Mouse (Mus musculus) forebrain, embryonic 12.5 days (tissue): Measurements from ENCODE around the gene Eci1. TPM values are rescaled to one million over a fixed set of nuclear protein-coding genes. Genes with fewer than 3 reads are reported as not detected.

Experiments
- ATAC-seq: fragments of 200-750 bp; cut with Nextera tagmentation; 2 replicates; pipeline ENCODE4 v1.8.0; 2017; ENCODE audit warnings: moderate TSS enrichment; ENCODE audit not compliant: low FRiP score
- H3K27ac ChIP-seq: fragments of 300-500 bp; sonication (generic); 2 replicates; pipeline ENCODE4 v1.5.1; 2016; ENCODE audit warnings: mild to moderate bottlenecking
- H3K27me3 ChIP-seq: fragments of 300-500 bp; sonication (generic); 2 replicates; pipeline ENCODE4 v1.6.1; 2016; ENCODE audit warnings: mild to moderate bottlenecking
- H3K36me3 ChIP-seq: fragments of 300-500 bp; sonication (generic); replicated peaks from 2 replicates; pipeline ENCODE4 v1.6.1; 2016; ENCODE audit warnings: mild to moderate bottlenecking
- H3K4me1 ChIP-seq: fragments of 300-500 bp; sonication (generic); 2 replicates; pipeline ENCODE4 v1.6.1; 2016
- H3K4me2 ChIP-seq: fragments of 300-500 bp; sonication (generic); 2 replicates; pipeline ENCODE4 v1.6.1; 2016; ENCODE audit warnings: mild to moderate bottlenecking, moderate library complexity
- H3K4me3 ChIP-seq: fragments of 300-500 bp; sonication (generic); replicated peaks from 2 replicates; pipeline ENCODE4 v1.5.1; 2016; ENCODE audit warnings: mild to moderate bottlenecking
- H3K9ac ChIP-seq: fragments of 300-500 bp; sonication (generic); 2 replicates; pipeline ENCODE4 v1.6.1; 2016; ENCODE audit warnings: mild to moderate bottlenecking
- H3K9me3 ChIP-seq: fragments of 300-500 bp; sonication (generic); 2 replicates; pipeline ENCODE4 v1.6.1; 2016
- WGBS: fragments of 180-500 bp; shearing (Covaris S2); methylation state at CpG from one replicate; pipeline ENCODE4 v1.1.7; 2016; 5-methylcytosine and 5-hydroxymethylcytosine counted together
- polyA plus RNA-seq: library from polyadenylated mRNA; unstranded; fragments of >200 nt; fragmentation: Nextera tagmentation; extraction: Ambion mirVana; gene quantifications from 2 replicates; pipeline ENCODE4 v1.2.1, GENCODE M21; 2016

The Eci1 gene
- polyA plus RNA-seq, 1 experiment from 2014 or later = 61.2 TPM

GRCm38 (mm10) chr17:24477053-24477984 is 50.9 kb downstream of the Eci1 start:
- Histone ChIP-seq H3K36me3 (peaks cover 36% of the 10 kb centered on the region), H3K9ac (peak overlapping the region; percentile 49; the same call in 1 of the 2 replicates), H3K27me3 (no peaks in the 10 kb centered on the region), H3K9me3 (no peaks in the 10 kb centered on the region), H3K4me1 (peaks cover 30% of the 10 kb centered on the region), H3K4me2 (peak overlapping the region; percentile 51), H3K27ac (no peak overlapping the region), H3K4me3 (peak overlapping the region; percentile 78; the same call in 1 of the 2 replicates)
- WGBS = 90% methylated on average over 20 of the region's 20 CpGs
- no peak for ATAC-seq

- peak overlapping the region; percentile 78 for H3K4me3 ChIP-seq
- H3K36me3 ChIP-seq = peaks cover 36% of the 10 kb centered on the region
- H3K9me3 ChIP-seq = no peaks in the 10 kb centered on the region
- H3K4me2 ChIP-seq = peak overlapping the region; percentile 51
- H3K27ac ChIP-seq = no peak overlapping the region; the same call in 1 of the 2 replicates
- H3K27me3 ChIP-seq = no peaks in the 10 kb centered on the region
- peak; percentile 27 for ATAC-seq
- H3K4me1 ChIP-seq = peaks cover 22% of the 10 kb centered on the region
- peak overlapping the region; percentile 82 for H3K9ac ChIP-seq
- 55% methylated on average over 11 of the region's 11 CpGs for WGBS
These were observed 51.7 kb downstream of the Eci1 start for GRCm38 (mm10) chr17:24477985-24478600.

GRCm38 (mm10) chr17:24478663-24479380 is 52.4 kb downstream of the Eci1 start, which contains the start of gene Mlst8:
Gene Mlst8, minus strand, starts transcription at chr17:24479078.
- WGBS = under 1% methylated on average over 48 of the region's 48 CpGs
- no peaks in the 10 kb centered on the region for H3K9me3 ChIP-seq
- H3K4me3 ChIP-seq = peak within 1 kb of the TSS; percentile 78
- peak; percentile 94 for ATAC-seq
- peak within 1 kb of the TSS; percentile 51 for H3K4me2 ChIP-seq
- peak within 1 kb of the TSS; percentile 82 for H3K9ac ChIP-seq
- H3K4me1 ChIP-seq = peaks cover 21% of the 10 kb centered on the region
- H3K36me3 ChIP-seq = peaks cover 33% of the 10 kb centered on the region
- peak within 1 kb of the TSS; percentile 98 for H3K27ac ChIP-seq
- no peaks in the 10 kb centered on the region for H3K27me3 ChIP-seq

- Histone ChIP-seq H3K4me1 (peaks cover 19% of the 10 kb centered on the region), H3K4me2 (peak overlapping the region; percentile 51), H3K27ac (no peak overlapping the region), H3K9ac (no peak overlapping the region; the same call in 1 of the 2 replicates), H3K4me3 (peak overlapping the region; percentile 78), H3K27me3 (no peaks in the 10 kb centered on the region), H3K9me3 (no peaks in the 10 kb centered on the region), H3K36me3 (peaks cover 28% of the 10 kb centered on the region)
- WGBS = 20% methylated on average over 1 of the region's 1 CpGs
- ATAC-seq = no peak
These were observed 53.0 kb downstream of the Eci1 start for GRCm38 (mm10) chr17:24479431-24479830.

GRCm38 (mm10) chr17:24480201-24480826 is 53.9 kb downstream of the Eci1 start:
- Histone ChIP-seq H3K27me3 (no peaks in the 10 kb centered on the region), H3K4me2 (no peak overlapping the region), H3K9ac (no peak overlapping the region; the same call in 1 of the 2 replicates), H3K9me3 (no peaks in the 10 kb centered on the region), H3K36me3 (peaks cover 19% of the 10 kb centered on the region), H3K27ac (no peak overlapping the region; the same call in 1 of the 2 replicates), H3K4me1 (peaks cover 21% of the 10 kb centered on the region), H3K4me3 (no peak overlapping the region)
- ATAC-seq = no peak
- WGBS = 52% methylated on average over 3 of the region's 3 CpGs

- H3K4me3 ChIP-seq = no peak overlapping the region
- H3K9ac ChIP-seq = no peak overlapping the region
- WGBS = 95% methylated on average over 20 of the region's 20 CpGs
These were observed 54.8 kb downstream of the Eci1 start for GRCm38 (mm10) chr17:24481027-24481815.

GRCm38 (mm10) chr17:24483495-24483894 is 57.1 kb downstream of the Eci1 start:
- no peak overlapping the region for H3K4me3 ChIP-seq
- H3K4me2 ChIP-seq = no peak overlapping the region
- 88% methylated on average over 3 of the region's 3 CpGs for WGBS
- no peaks in the 10 kb centered on the region for H3K9me3 ChIP-seq
- no peaks in the 10 kb centered on the region for H3K36me3 ChIP-seq
- peaks cover 11% of the 10 kb centered on the region for H3K27me3 ChIP-seq
- H3K9ac ChIP-seq = no peak overlapping the region
- no peak for ATAC-seq
- H3K27ac ChIP-seq = no peak overlapping the region
- H3K4me1 ChIP-seq = peaks cover 24% of the 10 kb centered on the region

More at GRCm38 (mm10) chr17:24481027-24481815, 54.8 kb downstream of the Eci1 start:
- Histone ChIP-seq H3K4me1 (peaks cover 26% of the 10 kb centered on the region), H3K36me3 (peaks cover 10% of the 10 kb centered on the region), H3K27me3 (no peaks in the 10 kb centered on the region), H3K27ac (no peak overlapping the region), H3K4me2 (no peak overlapping the region), H3K9me3 (no peaks in the 10 kb centered on the region)
- ATAC-seq = no peak

GRCm38 (mm10) chr17:24485090-24485860 is 58.8 kb downstream of the Eci1 start:
- peak overlapping the region; percentile 53; the same call in 1 of the 2 replicates for H3K27ac ChIP-seq
- H3K36me3 ChIP-seq = no peaks in the 10 kb centered on the region
- H3K4me3 ChIP-seq = no peak overlapping the region
- ATAC-seq = no peak
- H3K27me3 ChIP-seq = peaks cover 15% of the 10 kb centered on the region
- peak overlapping the region; percentile 29; the same call in 1 of the 2 replicates for H3K9ac ChIP-seq
- no peaks in the 10 kb centered on the region for H3K9me3 ChIP-seq
- 47% methylated on average over 11 of the region's 11 CpGs for WGBS
- H3K4me1 ChIP-seq = peaks cover 30% of the 10 kb centered on the region
- H3K4me2 ChIP-seq = peak overlapping the region; percentile 6; the same call in 1 of the 2 replicates

GRCm38 (mm10) chr17:24488186-24488661 is 61.8 kb downstream of the Eci1 start, which contains the start of gene Caskin1:
Gene Caskin1, plus strand, starts transcription at chr17:24488601.
- no peaks in the 10 kb centered on the region for H3K9me3 ChIP-seq
- under 1% methylated on average over 45 of the region's 45 CpGs for WGBS
- ATAC-seq = peak; percentile 72

GRCm38 (mm10) chr17:24488662-24489264 is 62.3 kb downstream of the Eci1 start:
- Histone ChIP-seq H3K27ac (peak overlapping the region; percentile 90), H3K4me3 (peak overlapping the region; percentile 88), H3K4me2 (peak overlapping the region; percentile 92), H3K9me3 (no peaks in the 10 kb centered on the region), H3K9ac (peak overlapping the region; percentile 90), H3K36me3 (no peaks in the 10 kb centered on the region), H3K27me3 (peaks cover 15% of the 10 kb centered on the region), H3K4me1 (peaks cover 40% of the 10 kb centered on the region)
- peak; percentile 82 for ATAC-seq
- WGBS = under 1% methylated on average over 54 of the region's 81 CpGs

More at GRCm38 (mm10) chr17:24488186-24488661, 61.8 kb downstream of the Eci1 start, which contains the start of gene Caskin1:
- peak within 1 kb of the TSS; percentile 88 for H3K4me3 ChIP-seq
- peak within 1 kb of the TSS; percentile 90 for H3K9ac ChIP-seq
- H3K4me1 ChIP-seq = peaks cover 40% of the 10 kb centered on the region
- H3K27me3 ChIP-seq = peaks cover 15% of the 10 kb centered on the region
- peak within 1 kb of the TSS; percentile 92 for H3K4me2 ChIP-seq
- no peaks in the 10 kb centered on the region for H3K36me3 ChIP-seq
- peak within 1 kb of the TSS; percentile 90 for H3K27ac ChIP-seq
